Mouse (Mus musculus) brown adipose tissue, adult 24 weeks (tissue): ENCODE results near the gene Brcc3. TPM values are rescaled to one million over a fixed set of nuclear protein-coding genes. Genes with fewer than 3 reads are reported as not detected.
A peak's percentile ranks its signal among the peaks of the same experiment; 100 is the strongest.
"Not testable (repeated sequence)": the region's sequence is repeated elsewhere in the genome, so short reads cannot be mapped to it uniquely, and the experiment has no call there.

Source experiments
- H3K27ac ChIP-seq: fragments of 200-500 bp; replicated peaks from 2 replicates; pipeline ENCODE4 v1.5.1; 2012; ENCODE audit warnings: low read depth, mild to moderate bottlenecking, low read length
- H3K4me1 ChIP-seq: fragments of 200-500 bp; 2 replicates; pipeline ENCODE4 v1.6.1; 2012; ENCODE audit warnings: low read length, mixed read lengths; ENCODE audit not compliant: control insufficient read depth, insufficient read depth, insufficient read length
- H3K4me3 ChIP-seq: fragments of 200-500 bp; 2 replicates; pipeline ENCODE4 v1.5.1; 2012; ENCODE audit warnings: low read depth, mild to moderate bottlenecking, low read length, moderate library complexity; ENCODE audit not compliant: insufficient read depth
- polyA plus RNA-seq: library from polyadenylated mRNA; stranded (reverse); fragments of >200 nt; gene quantifications from 2 replicates; pipeline ENCODE4 v1.2.4, GENCODE M21; 2012; ENCODE audit not compliant: missing spikeins, insufficient read depth, insufficient read length

Brcc3 gene
- polyA plus RNA-seq, result 19.3 and 37.7 TPM in 2 replicates

DNA sequence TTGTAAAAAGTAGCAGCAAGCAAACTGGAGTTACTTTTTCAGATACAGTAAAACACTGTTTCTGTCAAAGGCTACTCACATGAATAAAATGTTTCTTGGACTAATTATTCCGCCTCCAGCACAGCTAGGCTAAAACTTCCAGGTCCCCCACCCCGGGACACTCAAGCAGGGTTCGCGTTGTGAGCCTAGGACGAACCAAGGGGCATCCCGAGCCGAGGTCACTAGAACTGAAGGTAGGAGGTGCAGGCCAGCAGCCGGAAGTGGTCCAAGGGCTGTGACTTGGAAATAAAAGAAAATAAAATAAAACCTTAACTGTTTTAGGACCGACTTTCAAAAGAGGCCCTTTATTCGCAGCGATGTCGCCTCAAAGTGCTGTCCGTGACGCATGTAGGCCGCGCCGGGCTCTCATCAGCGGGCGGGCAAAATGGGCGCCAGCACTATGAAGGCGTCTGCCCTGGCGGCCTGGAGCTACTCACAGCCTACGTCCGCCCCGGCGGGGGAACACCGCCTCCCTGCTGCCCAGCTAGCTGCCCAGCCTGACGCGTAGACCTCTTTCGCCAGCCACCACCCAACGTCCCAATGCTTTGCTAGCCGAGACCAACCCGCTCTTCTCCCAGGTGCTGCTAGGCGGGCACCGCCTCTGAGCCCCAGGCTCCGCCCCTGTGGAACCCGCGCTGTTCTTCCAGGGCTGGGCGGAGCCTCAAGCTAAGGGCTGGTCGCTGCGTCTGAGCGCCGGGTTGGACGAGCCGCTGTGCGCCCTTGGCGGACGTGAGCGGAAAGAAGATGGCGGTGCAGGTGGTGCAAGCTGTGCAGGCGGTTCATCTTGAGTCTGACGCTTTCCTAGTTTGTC lies at the start of gene Brcc3, which contains the start of the genes Cmc4 and Mtcp1:
Gene Brcc3, plus strand, starts transcription at position 693 of the 850 bp plus-strand sequence.
Gene Cmc4, minus strand, starts transcription at position 649 of the 850 bp plus-strand sequence.
Gene Mtcp1, minus strand, starts transcription at position 653 of the 850 bp plus-strand sequence.
- no peaks in the 10 kb centered on the region for H3K4me1 ChIP-seq
- H3K4me3 ChIP-seq, result peak within 1 kb of the TSS; percentile 90
- H3K27ac ChIP-seq, result peak within 1 kb of the TSS; percentile 69

DNA sequence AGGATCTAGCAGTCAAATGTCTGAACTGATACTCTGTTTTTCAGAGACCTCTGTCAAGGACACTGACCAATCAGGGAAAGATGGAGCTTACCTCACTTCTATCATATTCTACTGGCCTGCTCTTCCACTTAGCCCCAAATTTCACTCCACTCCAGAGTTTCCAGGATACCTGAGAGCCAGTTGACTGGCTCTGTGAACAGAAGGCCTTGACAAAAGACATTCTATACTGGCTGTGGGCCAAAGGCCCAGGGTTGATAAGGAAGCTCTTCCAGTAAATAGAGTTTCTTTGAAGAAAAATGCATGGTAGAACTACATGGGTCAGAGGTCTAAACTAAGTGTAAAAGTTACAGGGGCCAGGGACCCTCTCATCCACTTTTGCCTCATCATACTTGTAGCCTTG lies 46.2 kb upstream of the Brcc3 start:
- Histone ChIP-seq H3K27ac (no peak overlapping the region), H3K4me3 (no peak overlapping the region), H3K4me1 (no peaks in the 10 kb centered on the region)

DNA sequence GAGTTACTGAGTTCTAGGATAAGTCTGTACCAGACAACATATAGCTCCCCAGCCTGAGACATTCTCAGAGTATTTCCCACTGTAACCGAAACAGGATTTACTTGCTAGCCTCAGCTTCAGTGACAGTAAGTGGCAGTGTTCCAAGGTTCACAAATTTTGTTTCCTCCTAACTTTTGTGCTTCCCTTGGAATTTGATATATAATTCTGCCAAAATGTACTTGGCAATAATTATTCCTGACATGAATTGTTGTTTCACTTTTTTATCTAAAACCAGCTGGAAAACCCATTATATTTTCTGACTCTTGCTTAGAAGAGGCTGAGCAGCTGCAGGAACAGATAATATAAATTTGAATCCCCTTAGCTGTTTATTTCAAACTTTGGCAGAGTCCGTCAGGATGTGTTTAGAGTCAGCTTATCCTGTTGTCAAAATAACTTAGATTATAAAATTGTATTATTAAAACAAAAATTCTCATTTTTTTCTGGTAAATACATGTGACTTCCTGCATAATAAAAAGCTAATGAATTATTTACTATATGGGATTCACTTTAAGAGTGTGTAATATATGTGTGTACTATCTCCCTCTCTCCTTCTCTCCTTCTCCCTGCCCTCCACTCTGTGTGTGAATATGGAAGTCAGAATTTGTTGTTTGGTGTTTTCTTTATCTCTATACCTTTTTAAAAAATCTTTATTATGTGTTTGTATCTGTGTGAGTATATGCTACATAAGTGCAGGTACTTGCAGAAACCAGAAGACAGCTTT lies 43.6 kb upstream of the Brcc3 start:
- H3K4me1 ChIP-seq, result no peaks in the 10 kb centered on the region
- no peak overlapping the region for H3K4me3 ChIP-seq
- peak overlapping the region; percentile 24; the same call in 1 of the 2 replicates for H3K27ac ChIP-seq

DNA sequence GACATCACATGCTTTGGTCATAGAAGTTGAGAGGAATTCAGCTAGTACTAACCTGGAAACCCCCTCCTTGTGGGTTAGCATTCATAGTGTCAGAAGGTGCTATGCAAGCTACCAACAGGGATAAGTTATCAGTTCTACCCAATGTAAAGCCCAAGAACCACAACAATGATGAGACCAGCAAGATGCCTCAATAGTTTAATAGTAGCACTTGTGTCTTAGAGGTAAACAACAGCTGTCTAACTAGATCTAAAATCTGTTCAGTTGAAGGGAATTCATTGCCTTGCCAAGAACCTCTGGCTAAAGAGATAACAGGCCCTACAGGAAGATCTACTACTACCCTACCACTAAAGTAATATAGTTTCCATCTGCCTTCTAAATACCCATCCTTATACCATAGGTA lies 39.6 kb upstream of the Brcc3 start:
- H3K4me1 ChIP-seq, result no peaks in the 10 kb centered on the region

GRCm38 (mm10) chrX:75381176-75381575 lies 35.3 kb upstream of the Brcc3 start:
- no peak overlapping the region for H3K27ac ChIP-seq
- no peaks in the 10 kb centered on the region for H3K4me1 ChIP-seq
- H3K4me3 ChIP-seq, result no peak overlapping the region

More for the DNA sequence above, 39.6 kb upstream of the Brcc3 start:
- H3K4me3 ChIP-seq, result no peak overlapping the region
- no peak overlapping the region for H3K27ac ChIP-seq

DNA sequence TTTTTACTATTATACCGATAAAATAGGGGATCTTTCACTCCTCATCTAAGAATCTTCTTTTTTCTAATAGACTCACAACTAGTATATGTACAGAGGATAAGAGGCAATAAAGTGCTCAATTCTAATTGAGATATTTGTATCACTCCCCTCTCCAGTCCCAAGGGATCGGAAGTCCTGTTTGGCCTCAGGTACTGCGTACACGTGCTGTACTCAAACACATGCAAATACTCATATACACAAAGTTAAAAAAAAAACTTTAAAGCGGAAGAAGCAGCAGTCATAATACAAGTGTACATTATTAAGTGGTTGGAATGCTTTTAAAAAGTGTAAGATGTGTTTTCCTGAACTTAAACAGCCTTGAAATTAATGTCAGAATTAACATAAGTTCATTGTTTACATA lies 34.7 kb upstream of the Brcc3 start:
- H3K27ac ChIP-seq, result 0 out of 2 replicates have a peak overlapping the region, but pooled peaks have one; percentile 31
- H3K4me1 ChIP-seq, result no peaks in the 10 kb centered on the region
- H3K4me3 ChIP-seq, result peak overlapping the region; percentile 83; the same call in 1 of the 2 replicates

DNA sequence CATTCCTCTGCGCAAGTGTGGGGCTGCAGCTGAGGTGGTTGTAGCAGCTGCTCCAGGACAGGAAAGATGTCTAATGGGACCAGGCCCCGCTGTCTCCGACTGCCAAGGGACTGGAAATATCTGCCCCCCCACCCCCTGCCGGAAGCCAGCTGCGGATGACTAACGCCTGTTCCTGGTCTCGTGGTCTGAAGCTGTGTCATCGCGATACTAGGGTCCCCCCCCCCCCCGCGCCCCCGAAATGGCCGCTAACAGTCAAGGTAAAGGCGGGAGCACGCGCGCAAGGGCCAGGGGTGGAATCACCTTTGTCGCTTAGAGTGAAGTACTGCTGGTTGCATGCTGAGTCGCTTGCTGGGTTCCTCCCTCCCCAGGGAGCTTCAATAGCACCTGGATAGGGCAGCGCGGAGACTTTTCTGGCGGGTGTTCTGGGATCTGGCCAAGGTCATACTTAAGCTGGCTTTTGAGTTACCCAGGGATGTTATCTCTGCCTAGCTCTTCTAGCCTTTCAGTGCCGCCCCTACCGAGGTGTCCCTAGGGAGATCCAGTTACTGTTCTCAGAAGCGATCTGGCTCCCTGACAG lies 34.1 kb upstream of the Brcc3 start, which contains the start of the genes Fundc2 and F8:
Gene Fundc2, plus strand, starts transcription at position 205 of the 577 bp plus-strand sequence.
Gene F8, minus strand, starts transcription at position 421 of the 577 bp plus-strand sequence.
- Histone ChIP-seq H3K27ac (peak within 1 kb of the TSS; percentile 92), H3K4me1 (no peaks in the 10 kb centered on the region), H3K4me3 (peak within 1 kb of the TSS; percentile 83)

DNA sequence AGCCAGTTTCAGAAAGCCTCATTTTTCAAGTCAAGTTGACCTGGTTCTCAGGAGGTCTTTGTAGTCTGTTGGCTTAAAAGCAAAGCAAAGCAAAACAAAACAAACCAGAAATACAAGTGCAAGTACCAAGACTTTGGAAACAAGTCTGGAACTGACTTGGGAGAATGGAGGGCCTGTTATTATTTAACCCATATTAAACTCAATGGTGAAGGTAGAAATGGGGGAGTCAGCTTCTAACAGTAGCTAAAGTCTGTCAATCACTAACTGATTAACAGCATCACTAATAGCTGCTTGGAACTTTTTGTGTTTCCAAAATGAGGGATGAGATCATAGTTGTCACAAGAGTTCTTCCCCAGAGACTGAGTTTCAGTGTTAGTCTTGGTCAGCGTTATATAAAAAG lies 17.0 kb upstream of the Brcc3 start:
- no peak overlapping the region for H3K27ac ChIP-seq

DNA sequence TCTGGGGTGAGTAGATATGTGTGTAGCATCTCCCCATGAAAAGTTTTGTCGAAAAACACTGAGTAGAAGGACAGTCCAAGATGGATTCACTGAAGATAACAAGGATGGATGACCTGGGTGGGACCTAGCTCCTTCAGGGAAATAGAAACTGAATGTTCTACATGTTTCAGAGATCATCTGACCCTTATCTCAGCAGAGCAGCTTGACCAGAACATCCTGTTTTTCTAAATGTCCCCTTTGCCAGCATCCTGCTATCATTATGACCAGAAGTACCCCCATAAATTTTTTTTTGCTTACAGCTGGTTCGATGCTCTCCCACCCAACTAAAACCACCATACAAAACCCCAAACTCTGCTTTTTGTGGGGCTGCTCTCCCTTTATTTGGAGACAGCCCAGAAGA lies 13.8 kb upstream of the Brcc3 start:
- H3K4me3 ChIP-seq, result no peak overlapping the region
- no peak overlapping the region; the same call in none of the 2 replicates for H3K27ac ChIP-seq
- H3K4me1 ChIP-seq, result no peaks in the 10 kb centered on the region

More for the DNA sequence above, 17.0 kb upstream of the Brcc3 start:
- no peak overlapping the region for H3K4me3 ChIP-seq
- no peaks in the 10 kb centered on the region for H3K4me1 ChIP-seq

GRCm38 (mm10) chrX:75403350-75403749 lies 13.1 kb upstream of the Brcc3 start:
- H3K4me3 ChIP-seq, result no peak overlapping the region
- no peak overlapping the region for H3K27ac ChIP-seq
- H3K4me1 ChIP-seq, result no peaks in the 10 kb centered on the region

GRCm38 (mm10) chrX:75409711-75410110 lies 6.7 kb upstream of the Brcc3 start:
- Histone ChIP-seq H3K27ac (no peak overlapping the region), H3K4me1 (no peaks in the 10 kb centered on the region), H3K4me3 (no peak overlapping the region)

DNA sequence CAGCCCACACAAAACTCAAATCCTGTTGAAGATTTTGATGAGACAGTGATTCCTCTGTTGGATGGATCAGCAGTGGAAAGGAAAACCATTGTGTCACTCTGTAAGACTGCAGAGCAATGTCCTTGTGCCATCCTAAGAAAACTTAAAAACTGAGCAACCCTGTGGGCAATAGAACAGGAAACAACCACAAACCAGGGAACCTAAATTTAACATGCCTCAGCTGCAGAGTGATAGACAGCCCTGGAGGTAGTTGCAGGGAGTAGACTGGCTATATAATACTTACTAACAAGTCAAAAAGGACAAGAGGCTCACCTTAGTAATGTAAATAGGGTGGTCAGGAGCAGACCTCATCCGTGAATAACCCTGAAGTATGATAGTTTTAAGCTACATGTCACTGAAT lies 38.2 kb downstream of the Brcc3 start:
- Histone ChIP-seq H3K27ac (no peak overlapping the region), H3K4me3 (no peak overlapping the region), H3K4me1 (no peaks in the 10 kb centered on the region)

GRCm38 (mm10) chrX:75475182-75475644 lies 58.8 kb downstream of the Brcc3 start:
- peak overlapping the region; percentile 56 for H3K4me3 ChIP-seq
- not testable (repeated sequence) for H3K4me1 ChIP-seq, H3K27ac ChIP-seq

DNA sequence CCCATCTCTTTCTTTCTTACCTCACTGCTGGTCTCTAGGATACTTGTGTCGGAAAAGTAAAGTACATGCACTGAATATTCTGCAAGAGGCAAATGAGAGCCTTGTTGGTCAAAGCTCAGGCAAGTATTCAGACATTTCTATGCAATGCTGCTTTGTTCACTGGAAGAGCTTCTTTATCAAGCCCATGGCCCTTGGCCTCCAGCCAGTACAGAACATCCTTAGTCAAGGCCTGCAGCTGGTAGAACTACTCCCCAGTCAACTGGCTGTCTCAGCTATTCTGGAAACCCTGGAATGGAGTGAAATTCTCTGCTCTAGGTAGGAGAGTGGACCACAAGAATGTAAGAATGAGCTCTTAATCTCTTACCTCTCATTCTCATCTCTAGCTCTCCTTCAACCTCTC lies 73.5 kb downstream of the Brcc3 start:
- no peaks in the 10 kb centered on the region for H3K4me1 ChIP-seq
- H3K27ac ChIP-seq, result no peak overlapping the region
- H3K4me3 ChIP-seq, result no peak overlapping the region
